Mouse (Mus musculus): ENCODE results near the gene Cgas. TPM values are rescaled to one million over a fixed set of nuclear protein-coding genes. Genes with fewer than 3 reads are reported as not detected.

Gene Cgas
- polyA plus RNA-seq (2012; rRNA removed): 0.56 and 0.96 TPM in 2 replicates

DNA sequence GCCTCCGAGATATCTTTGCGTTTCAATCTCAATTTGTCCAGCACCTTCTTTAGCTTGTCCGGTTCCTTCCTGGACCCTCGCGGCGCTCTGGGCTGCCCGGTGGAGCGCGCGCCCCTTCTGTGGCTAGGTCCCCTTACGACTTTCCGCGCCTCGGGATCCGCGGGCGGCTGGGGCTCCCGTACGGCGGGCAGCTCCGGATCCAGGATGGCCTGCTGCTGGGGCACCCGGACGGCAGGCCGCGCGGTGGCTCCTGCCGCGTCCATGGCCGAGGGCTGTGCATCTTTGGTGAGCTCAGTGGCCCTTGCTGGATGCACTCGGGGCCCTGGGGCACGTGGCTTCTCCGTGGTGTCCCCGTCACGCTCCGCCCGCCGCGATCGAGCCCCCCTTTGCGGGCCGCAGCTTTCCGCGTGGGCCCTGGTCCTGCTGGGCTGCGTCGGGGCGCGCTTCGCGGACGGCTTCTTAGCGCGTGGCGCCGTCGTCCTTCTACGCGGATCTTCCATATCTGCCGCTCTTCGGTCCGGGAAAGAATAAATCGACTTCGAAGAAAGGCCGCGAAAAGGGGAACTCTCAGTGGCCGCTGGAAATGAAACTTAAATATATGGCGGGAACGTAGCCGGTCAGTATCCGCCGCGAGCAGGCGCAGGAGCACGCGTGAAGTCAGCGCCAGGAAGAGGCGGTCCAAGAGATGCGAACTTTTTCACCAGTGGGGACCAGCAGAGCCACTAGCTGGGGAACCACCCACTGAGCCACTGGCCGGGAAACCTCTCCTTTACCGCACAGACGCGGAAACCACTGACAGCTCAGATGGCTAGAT, at the start of gene Cgas:
Gene Cgas, minus strand, starts transcription at position 659 of the 814 bp plus-strand sequence.

DNA sequence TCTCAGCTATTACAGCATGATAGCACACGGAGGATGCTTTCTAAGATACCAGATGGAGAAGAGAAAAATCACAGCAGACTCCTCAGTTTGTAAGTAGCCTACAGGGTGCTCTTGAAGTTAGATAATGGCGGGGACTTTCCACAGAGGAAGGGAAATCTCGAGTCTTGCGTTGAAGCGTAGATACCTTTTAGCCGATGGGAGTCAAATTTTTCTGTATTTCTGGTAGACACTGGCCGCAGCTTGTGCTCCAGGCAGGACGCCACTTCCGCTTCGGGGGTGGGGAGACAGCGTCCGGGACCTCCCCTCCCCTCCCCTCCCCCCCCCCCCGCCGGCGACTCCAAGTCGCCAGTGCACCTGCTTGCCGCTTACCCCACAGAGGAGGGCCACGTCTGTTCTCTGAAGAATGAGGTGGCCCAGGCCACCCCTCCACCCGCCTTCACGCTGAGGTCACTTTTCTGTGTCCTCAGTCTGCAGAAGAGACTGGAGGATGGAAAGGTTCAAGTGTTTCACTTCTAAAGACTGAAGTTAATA, 45.9 kb upstream of the Cgas start, which contains the start of gene Eef1a1:
Gene Eef1a1, minus strand, starts transcription at position 262 of the 531 bp plus-strand sequence.

DNA sequence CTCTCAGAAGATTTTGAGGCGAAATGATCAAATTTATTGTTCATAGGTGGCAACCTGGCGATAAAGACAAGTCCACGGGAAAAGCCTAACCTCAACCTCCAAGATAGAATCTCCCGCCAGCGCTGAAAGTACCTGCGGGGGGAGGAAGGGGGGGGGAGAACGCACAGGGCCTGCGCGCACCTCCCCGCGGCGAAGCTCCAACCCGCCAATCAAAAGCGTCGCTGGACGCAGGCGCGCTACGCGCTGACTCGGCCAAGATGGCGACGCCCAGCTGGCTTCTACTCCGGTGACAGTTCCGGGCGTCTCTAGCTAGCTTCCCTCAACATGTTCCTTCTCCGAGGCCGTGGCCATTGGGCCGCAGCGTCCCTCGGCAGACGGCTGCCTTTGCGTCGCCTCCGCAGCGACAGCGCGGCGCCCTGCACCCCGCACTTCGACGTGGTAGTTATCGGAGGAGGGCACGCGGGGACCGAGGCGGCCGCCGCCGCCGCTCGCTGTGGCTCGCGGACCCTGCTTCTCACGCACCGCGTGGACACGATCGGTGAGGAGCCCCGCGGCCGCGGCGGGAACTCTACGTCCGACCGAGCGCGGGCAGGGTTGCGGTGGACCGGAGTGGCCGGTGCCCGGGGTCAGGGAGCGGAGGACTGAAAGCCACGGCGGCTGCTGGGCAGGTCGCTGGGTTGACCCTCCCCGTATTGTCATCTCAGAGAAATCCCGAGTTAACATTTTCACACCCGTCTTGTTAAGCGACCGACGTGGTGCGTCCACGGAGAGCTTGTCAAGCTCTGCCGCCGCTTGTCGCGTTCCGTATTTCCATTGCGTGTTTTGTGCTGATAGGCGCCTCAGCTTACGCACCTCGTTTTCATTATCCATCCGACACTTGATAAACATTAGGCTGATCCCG, 5.2 kb upstream of the Cgas start, which contains the start of the genes Mto1 and Gm17324:
Gene Mto1, plus strand, starts transcription at position 236 of the 901 bp plus-strand sequence.
Gene Gm17324, minus strand, starts transcription at position 814 of the 901 bp plus-strand sequence.

DNA sequence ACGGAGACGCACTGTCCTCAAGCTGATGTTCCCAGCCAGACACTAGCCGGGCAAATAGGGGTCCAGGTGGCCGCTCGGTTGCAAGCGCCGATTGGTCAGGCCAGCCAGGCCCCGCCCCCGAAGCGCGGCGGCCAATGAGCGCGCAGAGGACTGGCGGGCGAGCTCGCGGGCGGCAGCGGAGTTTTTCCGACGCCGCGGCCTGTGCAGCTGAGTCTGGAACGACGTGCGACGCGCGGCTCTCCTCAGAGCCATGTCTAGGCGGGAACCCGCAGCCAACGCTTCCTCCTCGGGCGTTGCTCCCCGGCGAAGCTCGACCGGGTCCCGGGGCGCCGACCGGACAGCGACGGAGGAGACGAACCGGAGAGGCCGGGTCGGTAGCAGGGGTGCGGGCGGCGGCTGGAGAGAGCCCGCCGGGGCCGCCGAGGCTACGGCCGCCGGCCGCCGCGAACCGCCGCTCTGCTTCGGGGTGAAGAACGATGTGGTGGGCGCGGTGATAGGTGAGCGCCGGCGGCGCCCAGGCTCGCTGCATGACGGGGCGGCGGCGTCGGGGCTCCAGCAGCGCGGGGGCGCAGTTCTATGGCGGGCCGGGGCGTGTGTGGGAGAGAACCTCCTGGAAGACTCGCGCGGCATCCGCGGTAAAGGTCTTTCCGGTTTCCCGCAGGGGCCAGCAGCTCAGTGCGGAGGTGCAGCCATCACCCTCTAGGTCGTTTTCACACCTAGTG, 47.2 kb downstream of the Cgas start, which contains the start of gene Ddx43:
Gene Ddx43, plus strand, starts transcription at position 148 of the 722 bp plus-strand sequence.

Other genes starting within 250 kb of the Cgas start
- gene Gsta1, start 212.6 kb downstream of the Cgas start, polyA plus RNA-seq (2012; rRNA removed): not detected in 2 replicates
- not detected in 2 replicates for gene Gm3776, start 186.1 kb downstream of the Cgas start, polyA plus RNA-seq (2012; rRNA removed)
- not detected in 2 replicates for gene Gm10639, start 153.3 kb downstream of the Cgas start, polyA plus RNA-seq (2012; rRNA removed)
- gene Omt2a, start 128.4 kb downstream of the Cgas start, polyA plus RNA-seq (2012; rRNA removed): not detected in 2 replicates
- gene Omt2b, start 115.6 kb downstream of the Cgas start, polyA plus RNA-seq (2012; rRNA removed): not detected in 2 replicates
- gene Gsta2, start 87.4 kb downstream of the Cgas start, polyA plus RNA-seq (2012; rRNA removed): not detected in 2 replicates
- 0.48 and 2.1 TPM in 2 replicates for gene Dppa5a, start 75.1 kb downstream of the Cgas start, polyA plus RNA-seq (2012; rRNA removed)
- 1.8 and 2.7 TPM in 2 replicates for gene Ooep, start 64.5 kb downstream of the Cgas start, polyA plus RNA-seq (2012; rRNA removed)
- gene Ddx43, start 47.5 kb downstream of the Cgas start, polyA plus RNA-seq (2012; rRNA removed): 0.37 and 0.42 TPM in 2 replicates
- 15.9 and 21.2 TPM in 2 replicates for gene Mto1, start 5.0 kb upstream of the Cgas start, polyA plus RNA-seq (2012; rRNA removed)
- gene Gm17324, start 5.5 kb upstream of the Cgas start, polyA plus RNA-seq (2012; rRNA removed): 0.06 and 0.08 TPM in 2 replicates
- gene Eef1a1, start 45.9 kb upstream of the Cgas start, polyA plus RNA-seq (2012; rRNA removed): 10,218 and 10,405 TPM in 2 replicates
- 4.5 and 7.1 TPM in 2 replicates for gene Slc17a5, start 144.8 kb upstream of the Cgas start, polyA plus RNA-seq (2012; rRNA removed)
- 2.1 and 3.1 TPM in 2 replicates for gene Cd109, start 172.3 kb upstream of the Cgas start, polyA plus RNA-seq (2012; rRNA removed)